Mouse (Mus musculus) E14TG2a.4 (cell line): ENCODE results near the gene Csf2rb.

Source experiments
- H3K27me3 ChIP-seq: 2 replicates; pipeline ENCODE4 v1.6.1; 2014; ENCODE audit warnings: low read length, control low read depth; ENCODE audit not compliant: insufficient read depth
- H3K36me3 ChIP-seq: 2 replicates; pipeline ENCODE4 v1.6.1; 2014; ENCODE audit warnings: low read length, control low read depth; ENCODE audit not compliant: insufficient read depth
- H3K4me1 ChIP-seq: replicated peaks from 2 replicates; pipeline ENCODE4 v1.6.1; 2014; ENCODE audit warnings: low read depth, low read length, control low read depth
- H3K4me3 ChIP-seq: replicated peaks from 2 replicates; pipeline ENCODE4 v1.5.1; 2014; ENCODE audit warnings: mild to moderate bottlenecking, low read length
- H3K9me3 ChIP-seq: 2 replicates; pipeline ENCODE4 v1.6.1; 2014; ENCODE audit warnings: low read length, control low read depth
- CTCF ChIP-seq: conservative IDR thresholded peaks from 2 replicates; pipeline ENCODE4 v1.5.1; 2014; ENCODE audit warnings: low read length
- NANOG ChIP-seq: IDR thresholded peaks from 2 replicates; pipeline ENCODE4 v1.6.1; 2014; ENCODE audit warnings: borderline replicate concordance, low read length, mixed read lengths
- POU5F1 ChIP-seq: IDR thresholded peaks from 2 replicates; pipeline ENCODE4 v1.6.1; 2014; ENCODE audit warnings: low read length, borderline replicate concordance

Gene Csf2rb

GRCm38 (mm10) chr15:78380741-78381140, 55.2 kb downstream of the Csf2rb start:
- Histone ChIP-seq H3K27me3 (peaks cover 8% of the 10 kb centered on the region; the same call in 1 of the 2 replicates), H3K36me3 (no peaks in the 10 kb centered on the region), H3K4me3 (no peak overlapping the region), H3K9me3 (no peaks in the 10 kb centered on the region), H3K4me1 (peaks cover 27% of the 10 kb centered on the region)
- TF ChIP-seq NANOG: no peak
- no peak for TF ChIP-seq POU5F1
- TF ChIP-seq CTCF: no peak

- Histone ChIP-seq H3K36me3 (no peaks in the 10 kb centered on the region), H3K27me3 (peaks cover 18% of the 10 kb centered on the region), H3K4me1 (peaks cover 27% of the 10 kb centered on the region), H3K9me3 (no peaks in the 10 kb centered on the region), H3K4me3 (no peak overlapping the region)
- TF ChIP-seq CTCF (no peak), NANOG (no peak), POU5F1 (no peak)
These were observed 56.6 kb downstream of the Csf2rb start for GRCm38 (mm10) chr15:78382115-78382514.

DNA sequence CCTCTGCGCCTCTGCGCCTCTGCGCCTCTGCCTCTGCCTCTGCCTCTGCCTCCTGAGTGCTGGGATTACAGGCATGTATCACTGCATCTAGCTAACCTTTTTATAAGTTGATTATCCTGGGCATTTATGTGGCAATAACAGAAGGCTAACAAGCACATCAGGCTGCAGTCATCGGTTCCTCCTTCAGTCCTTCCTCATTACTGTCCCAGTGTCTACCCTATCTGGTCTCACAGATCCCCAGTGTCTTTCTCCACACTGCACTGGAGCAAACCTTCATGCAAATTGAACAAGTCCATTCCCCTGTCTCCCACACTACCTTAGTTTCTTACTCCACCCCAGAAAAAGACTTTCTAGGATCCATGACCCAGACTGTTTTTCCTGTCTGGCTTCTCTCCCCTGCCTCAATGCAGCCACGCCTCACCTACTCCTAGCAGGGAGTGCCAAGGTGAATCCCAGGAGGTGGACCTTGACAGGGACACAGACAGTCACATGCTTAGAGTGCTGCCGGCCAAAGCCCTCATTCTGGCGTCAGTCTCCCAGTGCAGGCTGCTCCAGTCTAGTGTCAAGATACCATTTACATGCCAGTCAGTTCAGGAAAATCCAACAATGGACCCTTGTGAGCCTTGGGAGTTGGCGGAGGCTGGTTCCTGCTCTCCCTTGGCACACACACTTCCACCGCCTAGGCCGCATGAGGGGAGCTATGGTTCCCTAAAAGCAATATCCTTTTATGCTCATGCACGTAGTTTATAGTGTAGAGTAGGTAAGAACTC, 58.1 kb downstream of the Csf2rb start:
- TF ChIP-seq CTCF: no peak
- TF ChIP-seq NANOG: no peak
- TF ChIP-seq POU5F1: no peak

GRCm38 (mm10) chr15:78384220-78385116, 58.9 kb downstream of the Csf2rb start:
- H3K9me3 ChIP-seq: no peaks in the 10 kb centered on the region
- H3K4me3 ChIP-seq: no peak overlapping the region
- no peaks in the 10 kb centered on the region for H3K36me3 ChIP-seq
- TF ChIP-seq NANOG (no peak), POU5F1 (no peak), CTCF (no peak)
- peaks cover 26% of the 10 kb centered on the region for H3K27me3 ChIP-seq
- H3K4me1 ChIP-seq: peaks cover 21% of the 10 kb centered on the region

More for the DNA sequence above, 58.1 kb downstream of the Csf2rb start:
- H3K27me3 ChIP-seq: peaks cover 24% of the 10 kb centered on the region
- H3K4me1 ChIP-seq: peaks cover 21% of the 10 kb centered on the region
- no peaks in the 10 kb centered on the region for H3K36me3 ChIP-seq
- H3K9me3 ChIP-seq: no peaks in the 10 kb centered on the region
- no peak overlapping the region for H3K4me3 ChIP-seq

DNA sequence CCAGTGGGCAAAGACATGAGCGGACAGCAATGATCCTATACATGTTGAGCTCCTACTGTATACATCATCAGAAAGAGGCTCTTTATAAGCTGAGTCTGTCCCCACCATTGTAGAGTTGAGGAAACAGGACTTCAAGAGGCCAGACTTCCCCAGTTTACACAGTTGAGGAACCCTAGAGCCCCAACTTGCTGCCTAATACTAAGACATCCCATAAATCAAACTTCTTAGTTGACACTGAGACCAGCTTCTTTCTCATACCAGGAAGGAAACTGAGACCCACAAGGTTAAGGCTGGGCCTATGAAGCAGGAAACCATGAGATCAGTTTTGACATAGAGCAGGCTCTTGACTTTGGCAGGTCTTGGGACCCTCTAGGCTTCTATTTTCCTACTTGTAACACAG, 60.0 kb downstream of the Csf2rb start:
- Histone ChIP-seq H3K4me1 (peaks cover 21% of the 10 kb centered on the region), H3K4me3 (no peak overlapping the region), H3K36me3 (no peaks in the 10 kb centered on the region), H3K9me3 (no peaks in the 10 kb centered on the region), H3K27me3 (peaks cover 26% of the 10 kb centered on the region)
- TF ChIP-seq NANOG (no peak), CTCF (no peak), POU5F1 (no peak)

- H3K4me1 ChIP-seq: peaks cover 4% of the 10 kb centered on the region; the same call in 1 of the 2 replicates
- no peak overlapping the region for H3K4me3 ChIP-seq
- no peaks in the 10 kb centered on the region for H3K9me3 ChIP-seq
- H3K27me3 ChIP-seq: peaks cover 19% of the 10 kb centered on the region
- TF ChIP-seq POU5F1 (no peak), NANOG (no peak), CTCF (no peak)
- no peaks in the 10 kb centered on the region for H3K36me3 ChIP-seq
These were observed 65.3 kb downstream of the Csf2rb start for GRCm38 (mm10) chr15:78390855-78391254.

- Histone ChIP-seq H3K4me1 (peaks cover 28% of the 10 kb centered on the region), H3K9me3 (no peaks in the 10 kb centered on the region), H3K27me3 (no peaks in the 10 kb centered on the region), H3K36me3 (peaks cover 18% of the 10 kb centered on the region), H3K4me3 (no peak within 1 kb of the TSS)
- TF ChIP-seq CTCF (no peak), NANOG (no peak), POU5F1 (no peak)
These were observed 70.0 kb downstream of the Csf2rb start, which contains the start of gene Tex33 for GRCm38 (mm10) chr15:78395478-78395962. Gene Tex33 (minus strand): TSS chr15:78395912.

GRCm38 (mm10) chr15:78401345-78401744, 75.8 kb downstream of the Csf2rb start:
- peaks cover 74% of the 10 kb centered on the region for H3K4me1 ChIP-seq
- no peaks in the 10 kb centered on the region for H3K9me3 ChIP-seq
- peaks cover 28% of the 10 kb centered on the region for H3K36me3 ChIP-seq
- H3K27me3 ChIP-seq: no peaks in the 10 kb centered on the region
- TF ChIP-seq NANOG: no peak
- TF ChIP-seq CTCF: no peak
- no peak for TF ChIP-seq POU5F1
- no peak overlapping the region for H3K4me3 ChIP-seq
